Mouse (Mus musculus): ENCODE results near the gene Osbpl8. TPM values are rescaled to one million over a fixed set of nuclear protein-coding genes. Genes with fewer than 3 reads are reported as not detected.

Osbpl8 gene
- 23.7 and 23.8 TPM in 2 replicates for polyA plus RNA-seq (2015; fragmentation: Nextera tagmentation; extraction: Ambion mirVana)

DNA sequence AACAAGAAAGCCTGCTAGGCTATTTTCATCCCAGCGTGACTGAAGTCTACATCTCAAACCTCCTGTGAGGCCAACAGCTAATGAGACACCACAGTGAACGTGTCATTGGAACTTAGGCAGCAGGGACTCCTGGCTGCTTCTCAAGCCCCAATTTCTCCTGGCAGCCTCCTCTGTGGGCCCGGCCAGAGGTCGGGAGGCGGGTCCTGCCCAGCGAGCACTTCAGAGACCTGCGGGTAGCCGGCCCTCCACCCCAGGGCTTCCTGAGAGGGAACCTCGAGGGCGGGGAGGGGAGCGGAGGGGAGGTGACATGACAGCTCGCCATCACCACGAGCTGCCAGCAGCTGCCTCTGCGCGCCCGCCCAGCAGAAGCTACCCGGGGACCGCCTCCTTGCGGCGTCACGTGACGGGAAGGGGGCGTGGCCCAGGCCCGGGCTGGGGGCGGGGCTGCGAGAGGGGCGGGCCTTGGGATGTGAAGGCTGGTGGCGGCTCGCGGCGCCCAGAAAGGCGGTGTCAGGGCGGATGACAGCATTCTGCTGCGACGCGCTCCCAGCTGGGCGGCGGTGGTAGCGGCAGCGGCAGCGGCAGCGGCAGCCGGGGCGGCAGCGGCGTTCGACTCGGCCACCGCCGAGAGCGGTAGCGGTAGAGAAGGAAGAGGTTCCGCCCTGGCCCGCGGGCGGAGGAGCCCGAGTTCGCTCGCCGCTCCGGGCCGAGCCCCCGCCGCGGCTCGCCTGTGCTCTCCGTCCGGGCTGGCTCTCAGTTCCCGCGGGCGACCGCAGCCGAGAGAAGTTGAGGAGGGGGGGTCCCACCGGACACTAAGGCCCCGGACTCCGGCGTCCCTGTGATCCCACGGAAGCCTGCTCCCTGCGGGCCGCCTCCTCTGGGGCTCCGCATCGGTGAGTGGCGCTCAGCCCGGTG lies at the start of gene Osbpl8:
Gene Osbpl8, plus strand, starts transcription at position 449 of the 915 bp plus-strand sequence.
- 0% methylated on average over 67 of the region's 84 CpGs for WGBS
- H3K4me1 ChIP-seq (replicated peaks; ENCODE audit: control insufficient read depth, insufficient read depth, low read length) = peaks cover 12% of the 10 kb centered on the region
- H3K9me3 ChIP-seq (ENCODE audit: control insufficient read depth, low read length) = no peaks in the 10 kb centered on the region
- no peaks in the 10 kb centered on the region for H3K36me3 ChIP-seq (ENCODE audit: control insufficient read depth, insufficient read depth)
- peak within 1 kb of the TSS; percentile 96 for H3K27ac ChIP-seq (ENCODE audit: low read length)
- H3K27me3 ChIP-seq (replicated peaks; ENCODE audit: control insufficient read depth, insufficient read depth, low read length) = no peaks in the 10 kb centered on the region
- peak within 1 kb of the TSS; percentile 86 for H3K4me3 ChIP-seq (replicated peaks; ENCODE audit: low read length)
- peak within 1 kb of the TSS; percentile 97 for H3K9ac ChIP-seq (replicated peaks; ENCODE audit: low read depth, low read length)
- ATAC-seq = peak; percentile 95
- H3K4me2 ChIP-seq (ENCODE audit: low read length) = peak within 1 kb of the TSS; percentile 70

DNA sequence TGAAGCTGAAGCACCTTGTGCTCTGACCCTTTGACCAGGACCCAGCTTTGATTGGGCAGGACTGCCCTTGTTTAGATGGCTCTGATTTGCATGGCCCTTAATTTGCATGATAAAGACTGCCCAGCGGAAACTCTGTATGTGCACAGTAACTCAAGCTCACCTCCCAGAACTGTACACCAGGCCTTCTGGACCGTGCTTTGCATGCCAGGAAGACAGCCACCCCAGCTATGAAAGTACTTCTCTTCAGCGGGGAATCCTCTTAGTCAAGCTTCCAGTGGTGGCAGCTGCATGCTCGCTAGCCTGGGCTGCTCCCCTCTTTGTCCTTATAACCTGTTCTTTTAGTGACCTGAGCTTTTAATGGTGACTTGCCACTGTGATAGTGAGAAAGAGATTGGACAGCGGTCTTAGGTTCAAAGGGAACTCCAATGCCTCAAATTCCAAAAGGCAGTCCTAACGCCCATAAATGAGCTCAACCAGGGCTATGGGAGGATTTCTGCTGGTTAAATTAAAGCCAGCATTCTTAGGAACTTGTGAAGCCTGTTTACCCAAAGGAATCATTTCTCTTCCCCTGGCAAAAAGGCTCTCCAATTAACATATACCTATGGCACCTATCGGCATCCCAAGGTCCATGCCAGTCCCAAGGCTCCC lies 47.2 kb upstream of the Osbpl8 start:
- WGBS = 32% methylated on average over 7 of the region's 7 CpGs
- Histone ChIP-seq H3K36me3 (ENCODE audit: control insufficient read depth, insufficient read depth) (no peaks in the 10 kb centered on the region), H3K9ac (replicated peaks; ENCODE audit: low read depth, low read length) (no peak overlapping the region), H3K27ac (ENCODE audit: low read length) (no peak overlapping the region), H3K9me3 (ENCODE audit: control insufficient read depth, low read length) (no peaks in the 10 kb centered on the region), H3K4me1 (replicated peaks; ENCODE audit: control insufficient read depth, insufficient read depth, low read length) (no peaks in the 10 kb centered on the region), H3K4me2 (ENCODE audit: low read length) (no peak overlapping the region), H3K4me3 (replicated peaks; ENCODE audit: low read length) (no peak overlapping the region), H3K27me3 (replicated peaks; ENCODE audit: control insufficient read depth, insufficient read depth, low read length) (no peaks in the 10 kb centered on the region)
- no peak for ATAC-seq

DNA sequence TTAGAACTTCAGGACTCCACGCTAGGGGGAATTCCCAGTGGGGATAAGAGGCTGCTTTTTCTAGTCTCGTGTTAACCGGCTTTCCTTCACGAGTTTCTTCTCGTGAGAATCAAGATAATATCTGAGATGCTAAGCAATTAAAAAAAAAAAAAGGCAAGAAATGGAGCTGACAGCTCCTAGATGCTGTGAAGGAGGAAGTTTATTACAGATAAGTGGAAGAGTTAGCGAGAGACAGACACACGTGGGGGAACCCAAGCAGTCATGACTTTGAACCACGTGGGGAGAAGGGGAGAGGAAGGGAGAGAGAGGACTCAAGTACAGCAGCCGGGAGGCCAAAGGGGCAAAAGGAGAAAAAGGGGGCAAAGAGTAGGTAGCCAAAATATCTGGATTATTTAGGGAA lies 46.3 kb upstream of the Osbpl8 start:
- Histone ChIP-seq H3K9me3 (ENCODE audit: control insufficient read depth, low read length) (no peaks in the 10 kb centered on the region), H3K9ac (replicated peaks; ENCODE audit: low read depth, low read length) (no peak overlapping the region), H3K27me3 (replicated peaks; ENCODE audit: control insufficient read depth, insufficient read depth, low read length) (no peaks in the 10 kb centered on the region), H3K36me3 (ENCODE audit: control insufficient read depth, insufficient read depth) (no peaks in the 10 kb centered on the region), H3K4me2 (ENCODE audit: low read length) (no peak overlapping the region), H3K4me1 (replicated peaks; ENCODE audit: control insufficient read depth, insufficient read depth, low read length) (no peaks in the 10 kb centered on the region), H3K27ac (ENCODE audit: low read length) (no peak overlapping the region), H3K4me3 (replicated peaks; ENCODE audit: low read length) (no peak overlapping the region)
- 83% methylated on average over 9 of the region's 9 CpGs for WGBS
- no peak for ATAC-seq

DNA sequence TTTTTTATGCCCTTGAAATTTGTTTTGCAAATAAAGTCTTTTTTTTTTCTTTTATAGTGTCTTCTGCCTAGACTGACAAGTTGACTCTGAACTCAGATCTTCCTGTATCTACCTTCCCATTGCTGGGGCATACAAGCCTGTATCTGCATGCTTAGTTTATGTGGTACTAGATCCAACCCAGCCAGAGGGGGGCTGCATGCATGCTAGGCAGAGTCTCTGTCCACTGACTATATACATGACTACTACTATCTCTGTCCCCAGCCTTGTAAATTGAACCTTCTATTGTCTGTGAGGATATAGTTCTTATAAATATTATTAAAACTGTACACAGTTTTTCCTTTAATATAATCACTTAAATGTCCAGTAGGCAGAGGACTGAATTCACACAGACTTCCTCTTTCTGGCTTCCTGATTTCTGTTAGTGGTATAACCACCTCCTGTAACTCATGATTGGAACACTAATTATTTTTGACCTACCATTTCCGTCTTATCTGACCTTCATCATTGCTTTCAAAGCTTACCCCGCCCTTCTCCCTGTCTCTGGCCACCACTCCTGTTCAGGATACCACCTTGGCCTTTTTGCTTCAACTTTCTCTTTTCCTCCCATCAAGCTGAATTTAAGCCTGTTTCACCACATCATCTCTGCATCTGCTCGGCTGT lies 45.4 kb upstream of the Osbpl8 start:
- H3K4me1 ChIP-seq (replicated peaks; ENCODE audit: control insufficient read depth, insufficient read depth, low read length) = no peaks in the 10 kb centered on the region
- no peak overlapping the region for H3K9ac ChIP-seq (replicated peaks; ENCODE audit: low read depth, low read length)
- 66% methylated on average over 3 of the region's 3 CpGs for WGBS
- no peaks in the 10 kb centered on the region for H3K27me3 ChIP-seq (replicated peaks; ENCODE audit: control insufficient read depth, insufficient read depth, low read length)
- H3K27ac ChIP-seq (ENCODE audit: low read length) = no peak overlapping the region
- no peaks in the 10 kb centered on the region for H3K36me3 ChIP-seq (ENCODE audit: control insufficient read depth, insufficient read depth)
- H3K9me3 ChIP-seq (ENCODE audit: control insufficient read depth, low read length) = no peaks in the 10 kb centered on the region
- H3K4me2 ChIP-seq (ENCODE audit: low read length) = no peak overlapping the region
- no peak overlapping the region for H3K4me3 ChIP-seq (replicated peaks; ENCODE audit: low read length)
- no peak for ATAC-seq

DNA sequence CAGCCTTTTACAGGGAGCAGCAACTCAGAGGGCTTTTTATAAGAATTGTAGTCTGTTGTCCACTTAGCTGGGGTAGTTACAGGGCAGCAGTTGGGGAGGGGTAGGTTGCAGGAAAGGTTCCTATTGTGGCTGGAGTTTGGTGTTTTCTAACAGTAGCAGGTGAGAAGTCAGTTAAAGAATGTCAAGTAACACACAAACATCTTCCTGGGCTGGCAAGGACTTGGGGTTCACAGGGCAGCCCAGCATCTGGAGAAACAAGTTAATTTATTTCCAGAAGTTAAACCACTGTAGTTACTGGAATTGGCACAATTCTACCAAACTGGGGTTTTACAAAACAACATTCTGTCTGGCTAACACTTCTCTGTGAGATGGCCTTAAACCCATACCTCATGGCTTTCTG lies 44.8 kb upstream of the Osbpl8 start:
- Histone ChIP-seq H3K36me3 (ENCODE audit: control insufficient read depth, insufficient read depth) (no peaks in the 10 kb centered on the region), H3K4me1 (replicated peaks; ENCODE audit: control insufficient read depth, insufficient read depth, low read length) (no peaks in the 10 kb centered on the region), H3K4me2 (ENCODE audit: low read length) (no peak overlapping the region), H3K4me3 (replicated peaks; ENCODE audit: low read length) (no peak overlapping the region), H3K9ac (replicated peaks; ENCODE audit: low read depth, low read length) (no peak overlapping the region), H3K27ac (ENCODE audit: low read length) (no peak overlapping the region), H3K27me3 (replicated peaks; ENCODE audit: control insufficient read depth, insufficient read depth, low read length) (no peaks in the 10 kb centered on the region), H3K9me3 (ENCODE audit: control insufficient read depth, low read length) (no peaks in the 10 kb centered on the region)
- no peak for ATAC-seq

DNA sequence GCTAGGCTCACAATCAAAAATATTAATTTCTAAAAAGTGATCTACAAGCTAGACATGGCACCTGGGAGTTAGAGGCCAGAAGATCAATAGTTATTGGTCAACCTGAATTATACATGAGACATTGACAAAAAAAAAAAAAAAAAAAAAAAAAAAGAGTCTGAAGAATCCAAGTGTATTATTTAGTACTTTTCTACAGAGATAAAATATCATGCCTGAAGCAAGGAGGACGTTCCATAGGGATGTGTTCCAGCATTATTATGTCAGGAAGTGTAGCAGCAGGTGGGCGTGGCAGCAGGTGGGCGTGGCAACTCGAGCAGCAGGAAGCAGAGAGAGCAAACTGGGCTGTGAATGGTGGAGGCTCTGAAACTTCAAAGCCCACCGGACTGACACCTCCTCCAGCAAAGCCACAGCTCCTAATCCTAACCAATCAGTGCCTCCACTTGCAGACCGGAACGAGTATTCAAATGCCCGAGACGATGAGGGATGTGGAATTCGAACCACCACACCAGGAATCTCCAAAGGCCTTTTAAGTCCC lies 41.6 kb upstream of the Osbpl8 start:
- no peak overlapping the region for H3K27ac ChIP-seq (ENCODE audit: low read length)
- ATAC-seq = no peak
- H3K9me3 ChIP-seq (ENCODE audit: control insufficient read depth, low read length) = no peaks in the 10 kb centered on the region
- 83% methylated on average over 10 of the region's 10 CpGs for WGBS
- no peaks in the 10 kb centered on the region for H3K4me1 ChIP-seq (replicated peaks; ENCODE audit: control insufficient read depth, insufficient read depth, low read length)
- H3K4me3 ChIP-seq (replicated peaks; ENCODE audit: low read length) = no peak overlapping the region
- H3K4me2 ChIP-seq (ENCODE audit: low read length) = no peak overlapping the region
- no peak overlapping the region for H3K9ac ChIP-seq (replicated peaks; ENCODE audit: low read depth, low read length)
- no peaks in the 10 kb centered on the region for H3K36me3 ChIP-seq (ENCODE audit: control insufficient read depth, insufficient read depth)
- no peaks in the 10 kb centered on the region for H3K27me3 ChIP-seq (replicated peaks; ENCODE audit: control insufficient read depth, insufficient read depth, low read length)

DNA sequence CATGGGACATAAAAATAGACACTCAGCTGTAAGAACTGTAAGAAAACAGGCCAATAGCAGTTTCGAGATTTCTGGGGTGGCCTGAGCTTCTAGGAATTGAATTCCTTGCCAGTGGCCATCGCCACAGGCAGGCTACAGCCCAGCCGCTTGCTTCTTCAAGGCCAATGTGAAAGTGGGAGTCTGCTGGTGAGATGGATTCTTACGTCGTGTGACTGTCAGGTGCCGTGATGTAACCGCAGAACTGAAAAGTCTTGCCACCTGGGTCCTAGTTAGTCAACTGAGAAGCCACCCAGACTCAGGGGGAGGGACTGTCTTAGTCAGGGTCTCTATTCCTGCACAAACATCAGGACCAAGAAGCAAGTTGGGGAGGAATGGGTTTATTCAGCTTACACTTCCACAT lies 40.4 kb upstream of the Osbpl8 start:
- Histone ChIP-seq H3K36me3 (ENCODE audit: control insufficient read depth, insufficient read depth) (no peaks in the 10 kb centered on the region), H3K4me2 (ENCODE audit: low read length) (no peak overlapping the region), H3K9ac (replicated peaks; ENCODE audit: low read depth, low read length) (no peak overlapping the region), H3K9me3 (ENCODE audit: control insufficient read depth, low read length) (no peaks in the 10 kb centered on the region), H3K4me3 (replicated peaks; ENCODE audit: low read length) (no peak overlapping the region), H3K27ac (ENCODE audit: low read length) (no peak overlapping the region), H3K4me1 (replicated peaks; ENCODE audit: control insufficient read depth, insufficient read depth, low read length) (no peaks in the 10 kb centered on the region), H3K27me3 (replicated peaks; ENCODE audit: control insufficient read depth, insufficient read depth, low read length) (no peaks in the 10 kb centered on the region)
- 93% methylated on average over 7 of the region's 7 CpGs for WGBS
- ATAC-seq = no peak

DNA sequence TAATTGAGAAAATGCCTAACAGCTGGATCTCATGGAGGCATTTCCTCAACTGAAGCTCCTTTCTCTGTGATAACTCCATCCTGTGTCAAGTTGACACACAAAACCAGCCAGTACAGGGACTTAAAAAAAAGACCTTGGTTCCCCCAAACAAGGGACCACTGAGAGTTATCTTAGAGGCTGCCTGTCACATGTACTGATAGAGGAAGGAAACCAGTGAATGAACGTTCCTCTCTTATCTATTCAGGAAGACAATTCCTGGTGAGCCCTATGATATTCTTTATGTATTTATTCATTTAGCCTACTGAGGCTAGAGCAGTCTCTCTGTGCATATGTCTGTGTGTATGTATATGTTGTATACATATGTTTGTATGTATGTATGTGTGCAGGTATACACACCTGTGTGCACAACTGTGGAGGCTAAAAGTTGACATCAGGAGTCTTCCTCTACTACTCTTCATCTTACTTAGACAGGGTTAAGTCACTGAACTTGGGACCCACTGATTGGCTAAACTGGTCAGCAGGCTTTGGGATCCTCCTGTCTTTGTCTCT lies 39.7 kb upstream of the Osbpl8 start:
- H3K27me3 ChIP-seq (replicated peaks; ENCODE audit: control insufficient read depth, insufficient read depth, low read length) = no peaks in the 10 kb centered on the region
- no peak for ATAC-seq
- 82% methylated on average over 1 of the region's 1 CpGs for WGBS

DNA sequence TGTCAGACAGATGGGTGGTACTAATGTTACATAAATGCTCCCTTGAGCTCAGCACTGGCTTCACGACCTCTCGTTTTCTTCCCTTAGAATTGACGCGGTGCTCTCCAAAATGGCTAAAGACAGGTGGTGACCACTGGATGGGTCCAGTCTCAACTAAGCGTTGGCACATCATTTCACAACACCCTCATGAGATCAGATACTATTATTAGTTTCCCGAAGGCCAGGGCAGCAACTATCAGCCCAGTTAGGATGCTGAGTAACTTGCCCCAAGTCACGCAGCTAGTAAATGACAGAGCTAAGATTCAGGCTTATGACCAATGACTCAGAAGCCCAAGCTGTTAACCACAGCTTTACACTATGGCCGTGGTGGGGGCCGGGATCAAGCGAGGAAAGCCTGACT lies 37.2 kb upstream of the Osbpl8 start:
- 90% methylated on average over 10 of the region's 10 CpGs for WGBS
- ATAC-seq = no peak
- Histone ChIP-seq H3K27ac (ENCODE audit: low read length) (no peak overlapping the region), H3K36me3 (ENCODE audit: control insufficient read depth, insufficient read depth) (no peaks in the 10 kb centered on the region), H3K4me3 (replicated peaks; ENCODE audit: low read length) (no peak overlapping the region), H3K4me2 (ENCODE audit: low read length) (no peak overlapping the region), H3K9me3 (ENCODE audit: control insufficient read depth, low read length) (no peaks in the 10 kb centered on the region), H3K4me1 (replicated peaks; ENCODE audit: control insufficient read depth, insufficient read depth, low read length) (no peaks in the 10 kb centered on the region; the same call in 1 of the 2 replicates), H3K9ac (replicated peaks; ENCODE audit: low read depth, low read length) (no peak overlapping the region), H3K27me3 (replicated peaks; ENCODE audit: control insufficient read depth, insufficient read depth, low read length) (no peaks in the 10 kb centered on the region)

More for the DNA sequence above, 39.7 kb upstream of the Osbpl8 start:
- Histone ChIP-seq H3K4me2 (ENCODE audit: low read length) (no peak overlapping the region), H3K9me3 (ENCODE audit: control insufficient read depth, low read length) (no peaks in the 10 kb centered on the region), H3K9ac (replicated peaks; ENCODE audit: low read depth, low read length) (no peak overlapping the region), H3K4me1 (replicated peaks; ENCODE audit: control insufficient read depth, insufficient read depth, low read length) (no peaks in the 10 kb centered on the region), H3K36me3 (ENCODE audit: control insufficient read depth, insufficient read depth) (no peaks in the 10 kb centered on the region), H3K4me3 (replicated peaks; ENCODE audit: low read length) (no peak overlapping the region), H3K27ac (ENCODE audit: low read length) (no peak overlapping the region)

Measured in forebrain, embryonic 16.5 days (tissue).